Mouse (Mus musculus) midbrain, embryonic 12.5 days (tissue): ENCODE results near the gene Zc3h13. TPM values are rescaled to one million over a fixed set of nuclear protein-coding genes. Genes with fewer than 3 reads are reported as not detected.

Source experiments
- ATAC-seq: fragments of 200-750 bp; cut with Nextera tagmentation; 2 replicates; pipeline ENCODE4 v1.8.0; 2017; ENCODE audit warnings: low read depth, moderate TSS enrichment, moderate library complexity; ENCODE audit not compliant: low FRiP score
- H3K27ac ChIP-seq: fragments of 300-500 bp; sonication (generic); replicated peaks from 2 replicates; pipeline ENCODE4 v1.5.1; 2016; ENCODE audit warnings: mild to moderate bottlenecking
- H3K27me3 ChIP-seq: fragments of 300-500 bp; sonication (generic); 2 replicates; pipeline ENCODE4 v1.6.1; 2016; ENCODE audit warnings: mild to moderate bottlenecking
- H3K36me3 ChIP-seq: fragments of 300-500 bp; sonication (generic); 2 replicates; pipeline ENCODE4 v1.6.1; 2016
- H3K4me1 ChIP-seq: fragments of 300-500 bp; sonication (generic); 2 replicates; pipeline ENCODE4 v1.6.1; 2016
- H3K4me2 ChIP-seq: fragments of 300-500 bp; sonication (generic); replicated peaks from 2 replicates; pipeline ENCODE4 v1.6.1; 2016; ENCODE audit warnings: mild to moderate bottlenecking, moderate library complexity
- H3K4me3 ChIP-seq: fragments of 300-500 bp; sonication (generic); 2 replicates; pipeline ENCODE4 v1.5.1; 2016; ENCODE audit warnings: mild to moderate bottlenecking
- H3K9ac ChIP-seq: fragments of 300-500 bp; sonication (generic); replicated peaks from 2 replicates; pipeline ENCODE4 v1.6.1; 2016; ENCODE audit warnings: mild to moderate bottlenecking, moderate library complexity
- H3K9me3 ChIP-seq: fragments of 300-500 bp; sonication (generic); 2 replicates; pipeline ENCODE4 v1.6.1; 2016; ENCODE audit warnings: mild to moderate bottlenecking
- WGBS: fragments of 180-500 bp; shearing (Covaris S2); methylation state at CpG from one replicate; pipeline ENCODE4 v1.1.7; 2016; 5-methylcytosine and 5-hydroxymethylcytosine counted together
- polyA plus RNA-seq: library from polyadenylated mRNA; unstranded; fragments of >200 nt; fragmentation: Nextera tagmentation; extraction: Ambion mirVana; gene quantifications from 2 replicates; pipeline ENCODE4 v1.2.1, GENCODE M21; 2016

Zc3h13 gene
- polyA plus RNA-seq, 1 experiment from 2014 or later: 44.0 TPM

DNA sequence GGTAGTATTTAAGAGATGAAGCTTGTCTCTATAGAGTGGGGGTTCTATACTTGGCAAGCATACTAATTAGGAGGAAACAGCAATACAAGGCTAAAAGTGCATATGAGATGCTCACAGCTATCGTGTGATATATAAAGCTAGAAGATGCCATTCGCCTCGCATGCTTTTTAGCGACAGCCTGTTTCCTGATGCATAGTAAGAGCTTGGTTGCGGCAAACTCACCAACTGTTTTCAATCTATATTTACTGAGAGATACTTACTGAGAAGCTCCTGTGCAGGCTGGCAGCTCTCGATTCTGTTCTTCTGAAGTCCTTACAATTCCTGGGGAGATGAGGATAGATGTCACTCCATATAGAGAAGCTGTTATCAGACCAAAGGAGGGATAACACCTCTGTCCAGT is 4.5 kb upstream of the Zc3h13 start:
- H3K4me3 ChIP-seq: no peak overlapping the region
- ATAC-seq: no peak
- no peak overlapping the region for H3K9ac ChIP-seq
- no peaks in the 10 kb centered on the region for H3K36me3 ChIP-seq
- no peak overlapping the region for H3K27ac ChIP-seq
- WGBS: 92% methylated on average over 6 of the region's 6 CpGs
- peaks cover 4% of the 10 kb centered on the region for H3K4me1 ChIP-seq
- peaks cover 3% of the 10 kb centered on the region; the same call in 1 of the 2 replicates for H3K27me3 ChIP-seq
- H3K4me2 ChIP-seq: no peak overlapping the region
- H3K9me3 ChIP-seq: no peaks in the 10 kb centered on the region

DNA sequence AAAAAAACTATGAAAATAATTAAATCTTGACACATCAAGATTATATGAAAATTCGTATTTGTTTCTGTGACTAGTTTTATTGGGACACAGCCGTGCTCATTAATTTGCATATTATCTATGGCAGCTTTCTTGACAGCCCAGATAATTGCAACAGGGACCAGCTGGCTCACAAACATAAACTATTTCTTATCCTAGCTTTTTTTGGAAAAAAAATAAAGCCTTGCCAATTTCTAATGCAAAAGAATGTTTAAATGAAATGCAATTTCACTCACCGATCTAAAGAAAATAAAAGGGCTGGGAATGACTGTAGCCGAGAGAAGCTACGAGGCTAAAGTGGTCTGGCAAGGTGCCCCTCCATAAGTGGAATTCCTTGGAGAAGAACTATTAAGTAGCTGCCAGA is 3.8 kb upstream of the Zc3h13 start:
- H3K36me3 ChIP-seq: no peaks in the 10 kb centered on the region
- no peaks in the 10 kb centered on the region for H3K9me3 ChIP-seq
- 79% methylated on average over 5 of the region's 5 CpGs for WGBS
- H3K9ac ChIP-seq: no peak overlapping the region
- peaks cover 10% of the 10 kb centered on the region for H3K4me1 ChIP-seq
- ATAC-seq: no peak
- no peak overlapping the region for H3K4me3 ChIP-seq
- peaks cover under 1% of the 10 kb centered on the region; the same call in 1 of the 2 replicates for H3K27me3 ChIP-seq
- H3K27ac ChIP-seq: no peak overlapping the region
- H3K4me2 ChIP-seq: no peak overlapping the region

DNA sequence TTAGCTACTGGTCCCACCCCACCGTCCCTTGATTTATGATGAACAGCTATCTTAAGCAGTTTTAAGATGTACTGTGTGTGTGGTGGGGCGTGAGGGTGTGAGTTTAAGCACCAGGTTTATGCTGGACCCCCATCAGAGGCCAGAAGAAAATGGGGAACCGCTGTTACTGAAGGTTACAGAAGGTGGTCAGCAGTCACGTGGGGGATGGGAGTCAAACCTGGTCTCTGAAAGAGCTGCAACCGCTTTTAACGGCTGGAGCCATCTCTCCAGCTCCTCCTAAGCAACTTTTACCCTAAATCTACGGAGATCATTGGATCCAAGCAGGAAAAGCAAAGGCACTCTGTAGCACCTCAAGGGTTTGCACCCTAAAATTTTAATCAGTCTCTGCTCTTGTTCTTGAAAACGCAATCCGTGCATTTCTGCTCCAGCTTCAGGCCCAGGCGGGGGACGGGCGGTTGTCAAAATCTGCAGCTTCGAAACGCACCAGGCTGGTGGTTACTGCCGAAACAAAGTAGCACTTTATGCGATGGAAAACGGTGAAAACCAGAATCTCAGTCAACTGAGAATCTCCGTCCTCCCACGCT is 472 bp upstream of the Zc3h13 start:
- Histone ChIP-seq H3K4me2 (peak overlapping the region; percentile 85), H3K4me3 (peak overlapping the region; percentile 99), H3K36me3 (no peaks in the 10 kb centered on the region), H3K9ac (peak overlapping the region; percentile 65), H3K4me1 (peaks cover 14% of the 10 kb centered on the region), H3K27ac (peak overlapping the region; percentile 81), H3K9me3 (no peaks in the 10 kb centered on the region), H3K27me3 (no peaks in the 10 kb centered on the region)
- 6% methylated on average over 19 of the region's 19 CpGs for WGBS
- ATAC-seq: peak; percentile 58

DNA sequence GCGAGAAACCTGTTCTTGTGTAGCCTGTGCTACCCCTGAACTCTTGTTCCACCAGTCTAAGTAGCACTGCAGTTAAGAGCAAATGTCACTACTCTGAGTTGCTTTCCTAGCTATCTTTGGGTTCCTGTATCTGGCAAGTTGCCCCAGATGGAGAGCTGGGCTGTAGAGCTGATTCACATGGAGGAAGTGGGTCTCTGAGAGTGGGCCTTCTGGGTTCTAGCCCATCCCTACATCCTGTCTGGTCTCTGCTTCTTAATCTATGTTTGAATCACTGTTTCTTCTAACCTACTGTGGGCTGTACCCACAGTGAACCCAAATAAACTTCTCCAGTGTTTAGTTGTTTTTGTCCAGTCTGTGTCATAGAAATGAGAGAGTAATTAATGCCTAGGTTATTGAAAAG is 16.9 kb downstream of the Zc3h13 start:
- 100% methylated on average over 1 of the region's 1 CpGs for whole genome bisulfite sequencing
- no peak for ATAC-seq
- no peak overlapping the region for H3K9ac ChIP-seq

DNA sequence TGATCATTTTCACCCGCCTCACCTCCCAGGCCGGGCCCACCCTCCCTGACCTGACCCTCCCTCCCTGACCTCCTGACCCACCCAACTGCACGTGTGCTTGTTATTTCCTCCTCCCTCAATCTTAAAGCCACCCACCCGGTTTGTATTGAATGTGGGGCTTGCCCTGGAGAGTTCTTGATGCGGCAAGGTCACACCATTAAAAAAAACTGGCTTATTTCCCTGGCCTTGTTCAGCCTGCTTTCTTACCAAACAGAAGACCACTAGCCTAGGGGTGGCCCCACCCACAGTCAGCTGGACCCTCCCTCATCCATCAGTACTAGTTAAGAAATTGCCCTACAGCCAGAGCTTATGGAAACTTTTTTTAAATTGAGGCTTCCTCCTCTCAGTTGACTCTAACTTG is 19.6 kb downstream of the Zc3h13 start:
- WGBS: 35% methylated on average over 5 of the region's 5 CpGs
- H3K27me3 ChIP-seq: no peaks in the 10 kb centered on the region
- no peaks in the 10 kb centered on the region for H3K4me1 ChIP-seq
- H3K27ac ChIP-seq: no peak overlapping the region
- no peak overlapping the region for H3K9ac ChIP-seq
- no peaks in the 10 kb centered on the region for H3K36me3 ChIP-seq
- ATAC-seq: no peak
- H3K4me3 ChIP-seq: no peak overlapping the region
- H3K9me3 ChIP-seq: no peaks in the 10 kb centered on the region
- no peak overlapping the region for H3K4me2 ChIP-seq

More for the DNA sequence above, 16.9 kb downstream of the Zc3h13 start:
- Histone ChIP-seq H3K27me3 (no peaks in the 10 kb centered on the region), H3K27ac (no peak overlapping the region), H3K9me3 (no peaks in the 10 kb centered on the region), H3K4me1 (no peaks in the 10 kb centered on the region), H3K36me3 (no peaks in the 10 kb centered on the region), H3K4me2 (no peak overlapping the region), H3K4me3 (no peak overlapping the region)

DNA sequence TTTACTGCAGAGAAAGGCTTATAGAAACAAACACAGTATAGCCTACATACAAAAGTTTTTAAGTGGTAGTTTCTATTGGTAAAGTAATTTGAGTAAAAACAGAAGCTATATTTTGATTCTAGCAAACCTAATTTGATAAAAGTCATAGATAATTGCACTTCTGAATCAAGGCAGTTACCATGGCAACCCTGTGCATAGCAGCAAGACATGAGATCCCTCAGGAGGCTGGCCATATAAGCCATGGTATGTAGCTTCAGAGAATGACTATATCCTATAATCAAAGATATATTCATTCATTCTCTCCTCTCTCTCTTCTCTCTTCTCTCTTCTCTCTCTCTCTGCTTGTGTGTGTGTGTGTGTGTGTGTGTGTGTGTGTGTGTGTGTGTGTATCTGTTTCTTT is 23.7 kb downstream of the Zc3h13 start:
- H3K27me3 ChIP-seq: no peaks in the 10 kb centered on the region
- no peak overlapping the region for H3K27ac ChIP-seq
- no peaks in the 10 kb centered on the region for H3K4me1 ChIP-seq
- no peaks in the 10 kb centered on the region for H3K36me3 ChIP-seq
- ATAC-seq: no peak
- H3K4me2 ChIP-seq: no peak overlapping the region
- no peak overlapping the region for H3K4me3 ChIP-seq
- H3K9me3 ChIP-seq: no peaks in the 10 kb centered on the region
- H3K9ac ChIP-seq: no peak overlapping the region

DNA sequence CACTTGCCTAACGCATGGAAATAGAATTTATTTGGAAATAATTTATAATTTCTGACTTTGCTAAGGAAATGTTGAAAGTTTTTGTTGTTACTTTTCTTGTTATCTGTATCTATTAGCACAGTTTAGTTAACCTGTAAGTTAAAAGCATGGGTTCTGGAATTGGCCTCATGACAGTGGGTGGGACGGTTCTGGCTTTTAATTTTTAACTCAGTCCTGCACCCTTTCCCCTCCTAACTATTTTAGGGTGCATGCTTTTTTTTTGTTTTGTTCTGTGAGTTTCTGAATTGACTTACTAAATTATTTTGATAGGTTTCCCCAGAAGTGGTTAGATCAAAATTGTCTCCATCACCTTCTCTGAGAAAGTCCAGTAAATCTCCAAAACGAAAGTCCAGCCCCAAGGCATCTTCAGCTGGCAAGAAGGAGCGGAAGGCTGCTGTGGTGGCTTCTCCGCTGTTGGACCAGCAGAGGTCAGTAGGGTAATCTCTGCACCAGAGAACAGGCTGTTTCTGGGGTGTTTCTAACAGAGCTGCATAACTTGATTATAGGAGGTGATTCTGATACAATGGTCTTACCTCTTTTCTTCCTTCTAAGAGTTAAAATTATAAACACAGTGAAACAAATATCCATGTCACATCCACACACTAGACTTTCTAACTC is 25.3 kb downstream of the Zc3h13 start:
- H3K9me3 ChIP-seq: no peaks in the 10 kb centered on the region
- H3K27me3 ChIP-seq: no peaks in the 10 kb centered on the region
- no peaks in the 10 kb centered on the region for H3K4me1 ChIP-seq
- H3K9ac ChIP-seq: no peak overlapping the region
- no peaks in the 10 kb centered on the region for H3K36me3 ChIP-seq
- WGBS: 67% methylated on average over 5 of the region's 5 CpGs
- no peak overlapping the region for H3K27ac ChIP-seq
- H3K4me3 ChIP-seq: no peak overlapping the region
- no peak overlapping the region for H3K4me2 ChIP-seq
- ATAC-seq: no peak; the same call in 1 of the 2 replicates

DNA sequence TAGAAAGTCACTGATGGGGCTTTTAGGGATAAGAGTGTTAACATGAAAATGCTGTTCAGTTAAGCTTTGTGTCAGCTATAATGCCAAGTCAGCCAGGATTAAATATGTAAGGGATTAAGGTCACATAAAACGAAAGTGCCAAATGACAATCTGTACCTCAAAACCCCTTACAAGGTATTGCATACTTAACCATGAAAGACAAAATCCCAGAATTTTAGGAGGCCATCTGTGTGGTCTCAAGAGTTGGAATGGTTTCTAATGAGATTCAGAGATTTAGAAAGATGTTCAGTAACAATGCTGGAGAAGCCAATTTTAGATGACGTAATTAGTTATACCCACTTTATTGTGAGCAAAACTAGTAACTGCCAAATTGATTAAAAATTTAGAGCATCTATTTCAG is 30.3 kb downstream of the Zc3h13 start:
- H3K9me3 ChIP-seq: no peaks in the 10 kb centered on the region
- no peak overlapping the region for H3K9ac ChIP-seq
- no peaks in the 10 kb centered on the region for H3K27me3 ChIP-seq
- 65% methylated on average over 2 of the region's 2 CpGs for WGBS
- H3K36me3 ChIP-seq: no peaks in the 10 kb centered on the region
- ATAC-seq: no peak
- no peak overlapping the region for H3K4me3 ChIP-seq
- no peak overlapping the region for H3K27ac ChIP-seq
- H3K4me2 ChIP-seq: no peak overlapping the region
- no peaks in the 10 kb centered on the region for H3K4me1 ChIP-seq

DNA sequence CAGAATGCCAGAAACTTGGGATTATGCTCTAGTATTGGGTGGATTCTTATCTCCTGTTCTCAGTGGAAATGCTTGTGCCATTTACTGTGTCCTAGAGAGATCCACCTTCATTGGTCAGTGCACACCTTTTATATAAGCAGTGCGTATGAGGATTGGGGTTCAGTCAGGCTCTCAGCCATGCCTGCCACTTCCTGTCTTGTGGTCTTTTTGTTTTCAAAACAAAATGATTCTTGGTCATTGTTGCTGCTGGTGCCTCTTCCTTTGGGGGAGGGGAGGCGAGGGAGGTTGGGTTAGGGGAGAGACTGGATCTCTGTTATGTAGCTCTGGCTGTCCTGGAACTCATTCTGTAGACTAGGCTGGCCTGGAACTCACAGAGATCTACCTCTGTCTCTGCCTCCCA is 34.6 kb downstream of the Zc3h13 start:
- no peak for ATAC-seq
- H3K9ac ChIP-seq: no peak overlapping the region
- H3K9me3 ChIP-seq: no peaks in the 10 kb centered on the region
- WGBS: 74% methylated on average over 2 of the region's 2 CpGs
- H3K27me3 ChIP-seq: no peaks in the 10 kb centered on the region
- peaks cover 20% of the 10 kb centered on the region for H3K36me3 ChIP-seq
- H3K27ac ChIP-seq: no peak overlapping the region
- no peak overlapping the region for H3K4me3 ChIP-seq
- no peak overlapping the region for H3K4me2 ChIP-seq
- H3K4me1 ChIP-seq: no peaks in the 10 kb centered on the region

DNA sequence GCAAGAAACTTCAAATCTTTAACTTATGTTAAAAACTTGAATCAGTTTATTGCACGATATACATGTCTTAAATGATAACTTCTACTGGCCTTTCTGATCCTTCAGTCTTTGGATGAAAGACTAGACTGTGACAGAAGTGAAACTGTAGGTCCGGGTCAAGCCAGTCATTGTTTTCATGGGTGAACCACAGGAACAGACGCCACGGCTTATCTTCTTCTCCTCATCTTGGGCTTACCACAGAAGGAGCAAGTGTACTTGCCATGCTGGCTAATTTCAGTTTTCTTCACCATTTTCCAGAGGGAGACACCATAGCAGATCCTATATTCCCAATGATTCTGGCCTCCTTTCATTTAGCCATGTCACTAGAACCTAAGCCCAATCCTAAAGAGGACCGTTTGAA is 36.1 kb downstream of the Zc3h13 start:
- 92% methylated on average over 5 of the region's 5 CpGs for WGBS

DNA sequence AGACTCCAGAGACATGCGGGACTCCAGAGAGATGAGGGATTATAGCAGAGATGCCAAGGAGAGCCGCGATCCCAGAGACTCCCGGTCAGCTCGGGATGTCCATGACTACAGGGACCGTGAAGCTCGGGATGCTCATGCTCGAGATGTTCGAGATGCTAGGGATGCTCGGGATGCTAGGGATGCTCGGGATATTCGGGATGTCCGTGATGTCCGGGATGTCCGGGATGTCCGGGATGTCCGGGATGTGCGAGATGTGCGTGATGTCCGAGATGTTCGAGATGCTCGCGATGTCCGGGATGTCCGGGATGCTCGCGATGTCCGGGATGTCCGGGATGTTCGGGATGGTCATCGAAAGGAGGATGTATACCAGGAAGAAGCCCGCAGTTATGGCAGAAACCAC is 39.2 kb downstream of the Zc3h13 start:
- H3K27ac ChIP-seq: no peak overlapping the region
- no peak overlapping the region for H3K4me2 ChIP-seq
- no peaks in the 10 kb centered on the region for H3K9me3 ChIP-seq
- H3K36me3 ChIP-seq: peaks cover 39% of the 10 kb centered on the region
- no peak overlapping the region for H3K9ac ChIP-seq
- ATAC-seq: no peak
- H3K4me3 ChIP-seq: no peak overlapping the region
- no peaks in the 10 kb centered on the region for H3K27me3 ChIP-seq
- no peaks in the 10 kb centered on the region for H3K4me1 ChIP-seq
- WGBS: 98% methylated on average over 32 of the region's 32 CpGs

More for the DNA sequence above, 36.1 kb downstream of the Zc3h13 start:
- Histone ChIP-seq H3K4me1 (no peaks in the 10 kb centered on the region), H3K27ac (no peak overlapping the region), H3K27me3 (no peaks in the 10 kb centered on the region), H3K9me3 (no peaks in the 10 kb centered on the region), H3K9ac (no peak overlapping the region), H3K36me3 (peaks cover 28% of the 10 kb centered on the region), H3K4me3 (no peak overlapping the region), H3K4me2 (no peak overlapping the region)
- no peak for ATAC-seq

DNA sequence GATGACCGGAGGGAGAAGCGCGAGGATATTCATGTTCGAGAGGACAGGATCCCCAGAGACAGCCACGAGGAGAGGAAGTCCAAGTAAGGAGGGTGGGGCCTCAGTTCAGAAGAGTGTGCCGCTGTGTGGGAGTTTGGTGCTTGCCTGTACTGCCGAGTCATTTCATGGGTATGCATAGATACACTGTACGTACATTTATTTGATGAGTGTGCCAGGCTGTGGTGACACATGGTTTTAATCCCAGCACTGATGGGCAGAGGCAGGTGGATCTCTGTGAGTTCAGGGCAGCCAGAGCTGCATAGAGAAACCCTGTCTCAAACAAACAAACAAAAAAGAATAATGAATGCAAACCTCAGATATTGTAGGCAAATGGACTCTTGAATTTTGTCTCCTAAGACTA is 43.9 kb downstream of the Zc3h13 start:
- Histone ChIP-seq H3K9me3 (no peaks in the 10 kb centered on the region), H3K4me2 (no peak overlapping the region), H3K36me3 (peaks cover 58% of the 10 kb centered on the region), H3K9ac (no peak overlapping the region), H3K4me3 (no peak overlapping the region), H3K27ac (no peak overlapping the region), H3K27me3 (no peaks in the 10 kb centered on the region), H3K4me1 (no peaks in the 10 kb centered on the region)
- WGBS: 88% methylated on average over 8 of the region's 8 CpGs
- ATAC-seq: no peak

DNA sequence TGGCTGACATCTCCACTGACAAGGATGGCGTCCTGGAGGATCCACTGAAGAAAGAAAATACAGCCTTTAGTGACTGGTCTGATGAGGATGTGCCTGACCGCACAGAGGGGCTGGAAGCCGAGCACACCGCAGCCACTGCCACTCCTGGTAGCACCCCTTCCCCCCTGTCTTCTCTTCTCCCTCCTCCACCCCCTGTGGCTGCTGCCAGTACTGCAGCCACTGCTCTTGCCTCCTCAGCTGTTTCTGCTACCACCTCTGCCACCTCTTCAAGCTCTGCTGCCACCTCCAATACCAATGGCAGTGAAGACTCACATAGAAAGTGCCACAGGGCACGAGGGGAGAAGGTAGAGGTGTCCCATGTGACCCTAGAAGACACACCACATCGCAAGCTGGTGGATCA is 46.4 kb downstream of the Zc3h13 start:
- H3K36me3 ChIP-seq: peaks cover 43% of the 10 kb centered on the region
- 80% methylated on average over 6 of the region's 6 CpGs for WGBS
- ATAC-seq: no peak

More for the DNA sequence above, 46.4 kb downstream of the Zc3h13 start:
- H3K4me1 ChIP-seq: no peaks in the 10 kb centered on the region
- H3K9ac ChIP-seq: no peak overlapping the region
- no peak overlapping the region for H3K4me2 ChIP-seq
- H3K27ac ChIP-seq: no peak overlapping the region
- no peaks in the 10 kb centered on the region for H3K27me3 ChIP-seq
- H3K9me3 ChIP-seq: no peaks in the 10 kb centered on the region
- H3K4me3 ChIP-seq: no peak overlapping the region
